Mouse (Mus musculus) left cerebral cortex, postnatal 10 days (tissue): ENCODE measurements around the gene Adck2. TPM values are rescaled to one million over a fixed set of nuclear protein-coding genes. Genes with fewer than 3 reads are reported as not detected.

Source experiments
- DNase-seq, 2 experiments: peaks; one replicate each; pipeline ENCODE4 v3.0.0; 2021 to 2022; ENCODE audit warnings: low spot score in 2 of 2, mixed read lengths in 1 of 2; ENCODE audit errors: extremely low spot score in 1 of 2
- intact Hi-C: fragments of 180-260 bp; cut with DNase I; formaldehyde crosslinking; loops from one replicate; pipeline ENCODE4 v1.15.1; 2025
- total RNA-seq, 2 experiments: library from RNA; stranded (reverse); gene quantifications; 2 replicates each; pipeline ENCODE4 v1.2.3; 2021

Gene Adck2
- total RNA-seq, 2 experiments from 2014 or later, result 24.2 to 29.8 TPM

- intact Hi-C loops, result no loop called here
- no peak for DNase-seq
Measured at GRCm38 (mm10) chr6:39604565-39604964, 30.9 kb downstream of the Adck2 start.

DNA sequence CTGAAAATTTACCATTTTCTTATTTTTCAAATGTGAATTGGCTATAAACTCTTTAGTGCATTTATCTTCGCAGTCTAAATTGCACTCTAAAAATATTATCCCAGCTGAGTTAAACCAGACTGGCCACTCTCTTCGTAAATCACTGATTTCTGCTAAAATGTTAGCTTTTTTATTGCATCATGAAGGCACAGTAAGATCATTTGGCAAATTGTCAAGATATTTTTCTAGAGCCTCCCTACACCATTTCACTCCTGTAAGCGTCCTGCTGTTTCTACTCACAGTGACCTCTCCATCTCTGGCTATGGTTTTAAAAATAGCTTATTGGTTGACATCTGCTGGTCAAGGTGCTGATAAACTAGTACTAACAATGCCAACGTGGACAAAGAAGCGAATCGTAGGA is 32.4 kb downstream of the Adck2 start:
- intact Hi-C loops, result no loop called here
- DNase-seq, result no peak

- intact Hi-C loops, result no loop called here
- DNase-seq, result no peak
Measured at GRCm38 (mm10) chr6:39606862-39607261, 33.2 kb downstream of the Adck2 start.

GRCm38 (mm10) chr6:39607365-39607764 is 33.7 kb downstream of the Adck2 start:
- DNase-seq, result no peak
- intact Hi-C loops, result no loop called here

- intact Hi-C loops, result loop anchor here (10.0 kb wide), 1 partner anchor 175 kb away; no protein-coding TSS in a partner anchor
- no peak for DNase-seq
Measured at GRCm38 (mm10) chr6:39610207-39610606, 36.5 kb downstream of the Adck2 start.

DNA sequence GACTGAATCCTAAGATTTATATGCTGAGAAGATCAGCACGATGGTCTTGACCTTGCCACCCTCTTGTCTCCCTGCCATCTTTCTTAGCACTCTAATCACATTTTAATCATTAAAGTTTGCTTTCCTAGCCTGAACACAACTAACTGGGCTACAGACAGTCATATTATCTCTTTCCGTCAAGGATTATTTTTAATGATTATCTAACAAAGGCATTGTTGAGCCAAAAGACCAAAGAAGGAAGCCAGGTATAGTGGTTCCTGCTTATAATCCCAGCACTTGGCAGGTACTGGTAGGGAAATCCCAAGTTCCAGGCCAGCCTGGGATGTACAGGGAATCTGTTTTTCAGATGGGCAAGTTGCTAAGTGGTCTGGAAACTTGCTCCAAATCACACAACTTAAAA is 37.6 kb downstream of the Adck2 start:
- no peak for DNase-seq
- intact Hi-C loops, result loop anchor here (10.0 kb wide), 1 partner anchor 174 kb away; no protein-coding TSS in a partner anchor

Other genes starting within 250 kb of the Adck2 start
- gene Slc37a3, start 196.2 kb upstream of the Adck2 start, total RNA-seq, result 10 to 100 TPM; 71.4 to 86.2 TPM
- gene Rab19, start 192.7 kb upstream of the Adck2 start, total RNA-seq, result not detected
- 100 to 1,000 TPM; 174 to 180 TPM for gene Mkrn1, start 153.4 kb upstream of the Adck2 start, total RNA-seq
- gene Dennd2a, start 16.0 kb upstream of the Adck2 start, total RNA-seq, result 10 to 100 TPM; 19.8 to 21.8 TPM
- not detected for gene Gm42420, start 11.9 kb downstream of the Adck2 start, total RNA-seq
- gene Ndufb2, start 18.7 kb downstream of the Adck2 start, total RNA-seq, result 100 to 1,000 TPM; 196 to 198 TPM
- 10 to 100 TPM; 90.9 to 92.5 TPM for gene Braf, start 151.6 kb downstream of the Adck2 start, total RNA-seq
- 100 to 1,000 TPM in 1 of 2 experiments, 10 to 100 TPM in 1; 92.6 to 107 TPM for gene Mrps33, start 237.1 kb downstream of the Adck2 start, total RNA-seq